Comparison of ENCODE assay signal across 17 mouse cellular contexts in genomic region chr9:10797158-10797557, GRCm38 (mm10).
"Had no signal": no experiment of that assay in that cellular context is flagged by ENCODE, and none has a peak within 500 bp of the region (broad histone marks: within the 10 kb centered on the region; RNA-seq: fewer than 3 reads in every experiment).

No protein-coding gene starts in this region.

- H3K27me3 ChIP-seq: neural tube, embryonic 13.5 days; neural tube, embryonic 15.5 days had no signal

- H3K4me2 ChIP-seq: lung, embryonic 14.5 days; neural tube, embryonic 13.5 days; neural tube, embryonic 15.5 days had no signal

- H3K4me3 ChIP-seq: midbrain, embryonic 10.5 days; myocyte; neural tube, embryonic 13.5 days; neural tube, embryonic 15.5 days had no signal

- H3K27ac ChIP-seq: midbrain, embryonic 10.5 days; neural tube, embryonic 13.5 days; neural tube, embryonic 15.5 days had no signal

- H3K9ac ChIP-seq: lung, embryonic 14.5 days; neural tube, embryonic 13.5 days; neural tube, embryonic 15.5 days had no signal

- H3K9me3 ChIP-seq: midbrain, embryonic 10.5 days; neural tube, embryonic 13.5 days; neural tube, embryonic 15.5 days had no signal

- H3K36me3 ChIP-seq: midbrain, embryonic 10.5 days; neural tube, embryonic 13.5 days; neural tube, embryonic 15.5 days had no signal

- H3K4me1 ChIP-seq: midbrain, embryonic 10.5 days; neural tube, embryonic 13.5 days; neural tube, embryonic 15.5 days had no signal

- DNase-seq: lung, adult 18-20 months; lung, embryonic 14.5 days; lung, postnatal 10 days; lung, postnatal 4 days; midbrain, embryonic 14.5 days; retina, postnatal 1 day; right cerebral cortex, adult 18-20 months; right cerebral cortex, postnatal 25 days; right cerebral cortex, postnatal 4 days; spleen, adult 18-20 months; thymus, adult 18-20 months; thymus, postnatal 14 days; thymus, postnatal 36 days had no signal
